Mouse (Mus musculus): Measurements from ENCODE around the gene Inpp5a. TPM values are rescaled to one million over a fixed set of nuclear protein-coding genes. Genes with fewer than 3 reads are reported as not detected.

Gene Inpp5a
- total RNA-seq, 2 experiments from 2014 or later: 28.6 to 29.6 TPM

DNA sequence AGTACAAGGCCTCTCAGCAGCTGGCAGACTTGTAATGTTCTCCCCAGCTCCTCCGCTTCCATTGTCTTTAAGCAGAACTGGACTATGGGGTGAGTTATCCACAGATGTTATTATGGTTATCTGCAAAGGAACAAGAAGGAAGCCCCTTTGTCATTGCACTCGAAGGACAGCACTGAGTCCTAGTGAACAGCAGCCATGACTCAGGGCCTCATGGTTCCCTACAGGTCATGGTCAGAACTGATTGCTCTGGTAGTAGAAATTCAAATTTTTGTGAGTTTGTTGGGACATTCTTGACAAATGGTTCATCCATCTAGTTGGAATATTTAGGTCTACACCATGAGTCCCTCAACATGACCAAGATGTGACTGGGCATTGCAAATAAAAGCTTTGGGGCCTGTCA lies 81.6 kb downstream of the Inpp5a start:
- intact Hi-C loops (cut with DNase I): loop anchor here (10.0 kb wide), 1 partner anchor 236 kb away; no protein-coding TSS in a partner anchor
- DNase-seq: no peak

DNA sequence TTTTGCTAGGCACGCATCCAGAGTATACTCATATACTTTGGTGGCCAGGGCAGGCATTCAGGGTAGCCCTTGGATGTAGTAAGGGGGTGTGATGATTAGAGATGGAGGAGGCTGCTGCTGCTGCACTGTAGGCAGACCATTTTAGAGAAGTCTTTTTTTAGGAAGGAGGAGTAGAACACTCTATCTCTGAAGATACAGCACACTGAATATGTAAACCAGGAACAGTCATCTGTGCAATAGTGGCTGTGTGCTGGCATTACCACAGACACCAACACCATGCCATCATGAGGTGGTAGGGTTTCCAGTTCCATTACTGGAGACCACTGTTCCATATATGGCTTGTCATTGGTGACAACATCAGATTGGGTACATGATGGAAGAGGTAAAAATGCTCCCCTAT lies 83.1 kb downstream of the Inpp5a start:
- intact Hi-C loops (cut with DNase I): loop anchor here (2.0 to 10.0 kb wide), 2 partner anchors 169 to 237 kb away; no protein-coding TSS in a partner anchor
- no peak for DNase-seq

DNA sequence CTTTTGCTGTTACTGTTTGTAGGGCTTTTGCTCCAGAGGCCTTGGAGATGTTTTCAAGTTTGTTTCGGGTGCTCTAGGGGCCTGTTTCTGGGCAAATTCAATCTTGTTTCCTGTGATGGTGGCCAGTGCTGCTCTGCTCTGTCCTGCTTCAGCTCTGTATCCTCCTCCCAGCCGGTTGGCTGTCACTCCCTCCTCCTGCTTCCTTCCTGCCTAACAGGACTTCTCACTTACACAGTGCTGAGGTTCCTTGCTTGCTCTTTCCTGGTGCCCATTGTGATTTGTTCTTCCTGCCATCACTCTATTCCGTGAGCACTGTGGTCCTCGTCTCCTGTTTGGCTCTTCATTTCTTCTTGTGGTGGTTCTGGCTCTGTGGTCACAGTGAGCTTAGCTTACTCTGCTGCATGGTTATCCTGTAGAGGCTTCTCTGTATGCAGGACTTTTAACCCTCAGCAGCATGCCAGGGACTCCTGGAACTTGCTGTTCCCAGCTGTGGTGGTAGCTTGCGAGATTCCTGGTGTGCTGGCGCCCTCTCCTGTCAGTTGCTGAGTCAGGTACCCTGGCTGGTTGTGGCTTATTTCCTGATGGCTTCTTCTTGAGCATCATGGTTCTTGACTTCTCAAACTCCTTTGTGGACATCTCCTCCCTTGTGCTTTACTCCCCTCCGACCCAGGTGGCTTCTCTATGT lies 84.1 kb downstream of the Inpp5a start:
- intact Hi-C loops (cut with DNase I): loop anchor here (2.0 to 10.0 kb wide), 2 partner anchors 170 to 238 kb away; no protein-coding TSS in a partner anchor

DNA sequence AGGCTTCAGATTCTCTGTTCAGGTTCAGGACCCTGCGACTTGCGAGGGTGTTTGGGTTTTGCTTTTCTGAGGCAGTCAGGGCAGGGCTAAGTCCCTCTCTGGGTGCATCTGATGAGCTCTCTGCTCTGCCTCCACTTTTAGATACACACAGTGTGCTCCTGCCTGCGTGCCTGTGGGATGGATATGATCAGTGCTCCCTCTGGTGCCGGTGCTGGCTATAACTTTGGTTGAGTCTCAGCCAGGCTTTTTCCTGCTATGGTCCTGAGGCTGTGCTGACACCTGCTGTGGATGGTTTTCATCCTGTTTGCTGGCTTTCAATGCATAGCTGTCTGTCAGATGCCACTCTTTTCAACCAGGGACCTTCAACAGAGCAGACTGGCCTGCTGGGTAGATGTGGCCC lies 87.0 kb downstream of the Inpp5a start:
- DNase-seq: peak; percentile 27
- intact Hi-C loops (cut with DNase I): loop anchor here (10.0 kb wide), 1 partner anchor 241 kb away; no protein-coding TSS in a partner anchor

More for the DNA sequence above, 84.1 kb downstream of the Inpp5a start:
- peak; percentile 85 for DNase-seq

DNA sequence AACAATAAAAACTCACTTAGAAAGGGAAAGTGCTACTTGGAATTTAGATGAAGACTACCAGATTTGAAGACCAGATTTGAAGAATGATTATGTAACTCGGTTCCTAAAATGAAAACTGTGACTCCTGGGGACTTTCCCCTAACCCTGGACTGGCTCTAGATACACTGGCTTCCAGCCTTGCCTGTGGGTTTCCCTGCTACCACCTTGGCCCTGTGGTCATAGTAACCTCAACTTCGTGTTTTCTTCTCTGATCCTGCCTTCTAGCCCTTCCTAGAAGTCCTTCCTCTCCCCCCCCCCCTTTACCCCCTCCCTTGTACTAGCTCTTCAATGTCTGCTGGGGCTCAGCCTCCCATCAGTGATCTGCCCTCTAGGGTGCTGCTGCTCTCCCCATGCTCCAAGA lies 87.8 kb downstream of the Inpp5a start:
- DNase-seq: no peak
- intact Hi-C loops (cut with DNase I): loop anchor here (10.0 kb wide), 1 partner anchor 242 kb away; no protein-coding TSS in a partner anchor

GRCm38 (mm10) chr7:139477748-139478147 lies 88.8 kb downstream of the Inpp5a start:
- intact Hi-C loops (cut with DNase I): loop anchor here (10.0 kb wide), 1 partner anchor 243 kb away; no protein-coding TSS in a partner anchor

DNA sequence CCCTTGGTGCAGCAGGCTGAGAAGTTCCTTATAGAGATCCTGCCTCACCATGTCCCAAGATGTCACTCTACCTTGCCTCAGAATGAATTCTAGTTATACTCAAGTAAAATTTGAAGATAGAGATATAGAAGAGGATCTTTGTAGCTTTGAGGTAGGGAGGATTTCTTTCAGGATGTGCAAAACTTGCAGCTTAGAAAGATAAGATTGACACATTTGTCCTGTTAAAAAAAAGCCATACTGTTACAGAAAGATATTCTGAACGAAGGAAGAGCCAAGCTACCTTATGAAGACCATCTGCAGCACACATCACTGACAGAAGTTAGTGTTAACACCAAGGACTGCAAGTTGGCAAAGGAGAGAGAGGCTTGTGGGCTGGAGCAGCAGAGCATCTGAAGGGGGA lies 90.2 kb downstream of the Inpp5a start:
- DNase-seq: no peak
- intact Hi-C loops (cut with DNase I): loop anchor here (10.0 kb wide), 1 partner anchor 244 kb away; no protein-coding TSS in a partner anchor

More at GRCm38 (mm10) chr7:139477748-139478147, 88.8 kb downstream of the Inpp5a start:
- DNase-seq: no peak

DNA sequence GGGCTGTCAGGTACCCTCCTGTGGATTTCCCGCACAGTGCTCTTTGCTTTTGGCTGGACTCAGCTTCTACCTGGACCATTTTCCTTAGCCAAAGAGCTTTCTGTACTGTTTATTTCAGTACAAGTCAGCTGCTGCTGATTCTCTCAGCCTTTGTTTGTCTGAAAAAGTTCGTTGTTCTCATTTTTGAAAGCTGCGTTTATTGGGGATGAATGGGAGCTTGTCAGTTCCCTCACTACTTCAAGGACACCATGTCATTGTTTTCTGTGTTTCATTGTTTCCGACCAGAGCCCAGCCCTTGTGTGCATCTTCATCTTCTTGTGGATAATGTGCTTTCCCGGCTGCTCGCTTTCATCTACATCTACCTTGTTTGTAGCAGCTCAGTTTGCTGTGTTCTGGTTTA lies 90.7 kb downstream of the Inpp5a start:
- intact Hi-C loops (cut with DNase I): loop anchor here (10.0 kb wide), 1 partner anchor 245 kb away; no protein-coding TSS in a partner anchor
- no peak for DNase-seq

- intact Hi-C loops (cut with DNase I): no loop called here
Measured at GRCm38 (mm10) chr7:139484206-139484955, 95.5 kb downstream of the Inpp5a start.

GRCm38 (mm10) chr7:139489721-139490211 lies 100.9 kb downstream of the Inpp5a start:
- intact Hi-C loops (cut with DNase I): loop anchor here (10.0 kb wide), 1 partner anchor 95 kb away; the partner anchor contains the start of gene Nkx6-2
- no peak for DNase-seq

More at GRCm38 (mm10) chr7:139484206-139484955, 95.5 kb downstream of the Inpp5a start:
- peak; percentile 64 for DNase-seq

DNA sequence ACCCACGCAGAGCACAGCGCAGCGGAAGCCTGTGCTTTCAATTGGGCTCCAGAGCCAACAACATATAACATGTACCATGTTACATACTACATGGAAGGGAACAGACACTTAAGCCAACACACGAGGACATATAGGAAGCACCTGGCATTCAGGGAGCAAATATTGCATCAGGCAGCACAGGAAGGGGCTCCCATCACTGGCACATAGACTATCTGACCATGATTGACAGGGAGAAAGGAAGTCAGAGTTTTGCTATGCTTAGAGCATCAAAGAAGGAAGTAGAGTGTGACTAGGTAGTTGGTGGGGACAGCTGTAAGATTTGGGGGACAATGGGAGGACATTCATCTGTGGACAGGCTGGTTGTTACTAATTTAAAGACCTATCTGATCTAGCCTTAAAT lies 103.4 kb downstream of the Inpp5a start:
- intact Hi-C loops (cut with DNase I): loop anchor here (10.0 kb wide), 1 partner anchor 92 kb away; the partner anchor contains the start of gene Nkx6-2
- no peak for DNase-seq

DNA sequence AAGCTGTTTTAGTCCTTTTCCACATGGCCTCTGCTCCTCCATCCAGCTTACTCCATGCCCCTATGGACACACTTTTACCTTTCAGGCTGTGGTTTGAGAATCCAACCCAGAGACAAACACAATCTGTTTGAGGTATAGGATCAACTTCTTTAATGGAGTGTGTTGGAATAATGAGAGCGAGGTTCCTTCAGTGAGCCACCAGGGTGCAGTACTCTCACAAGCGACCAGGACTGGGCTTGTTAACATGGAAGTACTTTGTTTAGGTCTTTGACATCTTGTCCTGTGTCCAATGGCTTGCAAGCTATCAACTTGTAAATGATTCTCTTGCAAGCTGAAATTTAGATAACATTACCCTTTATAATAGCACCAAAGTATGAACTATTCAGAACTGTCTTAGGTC lies 104.0 kb downstream of the Inpp5a start:
- intact Hi-C loops (cut with DNase I): loop anchor here (10.0 kb wide), 1 partner anchor 92 kb away; the partner anchor contains the start of gene Nkx6-2

DNA sequence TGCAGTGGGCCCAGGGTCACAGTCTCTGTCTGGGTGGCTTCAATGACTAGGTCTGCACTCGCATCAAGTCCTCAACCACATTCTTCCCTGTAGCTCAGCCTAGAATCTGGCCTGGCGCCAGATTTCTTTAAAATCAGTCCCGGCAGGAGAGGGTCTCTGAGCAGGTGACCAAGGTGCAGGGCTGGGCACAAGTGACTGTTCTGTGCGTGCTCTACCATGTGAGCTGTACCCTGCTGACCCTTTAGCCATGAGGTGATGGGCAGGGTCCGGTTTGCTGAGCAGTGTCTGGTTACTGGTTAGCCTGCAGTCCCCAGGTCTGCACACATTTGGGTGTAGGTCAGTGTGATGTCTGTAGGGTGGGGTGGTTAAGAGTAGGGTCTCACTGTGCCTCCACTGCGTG lies 106.9 kb downstream of the Inpp5a start:
- intact Hi-C loops (cut with DNase I): loop anchor here (10.0 kb wide), 1 partner anchor 89 kb away; the partner anchor contains the start of gene Nkx6-2
- no peak for DNase-seq

More for the DNA sequence above, 104.0 kb downstream of the Inpp5a start:
- no peak for DNase-seq

- intact Hi-C loops (cut with DNase I): loop anchor here (10.0 kb wide), 1 partner anchor 87 kb away; the partner anchor contains the start of gene Nkx6-2
- no peak for DNase-seq
Measured at GRCm38 (mm10) chr7:139498038-139498625, 109.2 kb downstream of the Inpp5a start.

GRCm38 (mm10) chr7:139504064-139504463 lies 115.2 kb downstream of the Inpp5a start:
- no peak for DNase-seq
- intact Hi-C loops (cut with DNase I): no loop called here

- no peak for DNase-seq
- intact Hi-C loops (cut with DNase I): no loop called here
Measured at GRCm38 (mm10) chr7:139506677-139507412, 117.9 kb downstream of the Inpp5a start.

- no peak for DNase-seq
- intact Hi-C loops (cut with DNase I): no loop called here
Measured at GRCm38 (mm10) chr7:139508938-139509337, 120.0 kb downstream of the Inpp5a start.

GRCm38 (mm10) chr7:139515959-139516660 lies 127.2 kb downstream of the Inpp5a start:
- intact Hi-C loops (cut with DNase I): no loop called here
- DNase-seq: no peak

- DNase-seq: no peak
- intact Hi-C loops (cut with DNase I): no loop called here
Measured at GRCm38 (mm10) chr7:139516661-139517016, 127.7 kb downstream of the Inpp5a start.
